In genomic region chr1:37866286-37866685, GRCm38 (mm10) we compare ENCODE assay signal across 8 mouse cellular contexts. TPM values are rescaled to one million over a fixed set of nuclear protein-coding genes. Genes with fewer than 3 reads are reported as not detected.
DNase-seq lines count a peak whose midpoint lies in the region; ATAC-seq and TF ChIP-seq lines count a peak whose summit lies in the region.

Gene Tsga10, minus strand, starts transcription at chr1:37866429.

- no peak for TF ChIP-seq CTCF in heart, adult 2 months (IDR thresholded peaks at IDR 0.05)
- no peak for TF ChIP-seq CTCF in stomach, postnatal 0 days (IDR thresholded peaks at IDR 0.05; ENCODE audit: low read depth)

- H3K79me2 ChIP-seq in heart, adult 2 months (replicated peaks; ENCODE audit: control insufficient read depth, insufficient read depth, low read length) = no peaks in the 10 kb centered on the region

- TF ChIP-seq EP300 in heart, adult 2 months (IDR thresholded peaks at IDR 0.05; ENCODE audit: insufficient read depth, low read depth, low read length) = no peak
- no peak for TF ChIP-seq EP300 in stomach, postnatal 0 days (optimal IDR thresholded peaks at IDR 0.05)

- no peak for TF ChIP-seq POLR2A in heart, adult 2 months (IDR thresholded peaks at IDR 0.05; ENCODE audit: insufficient read depth, low read depth, low read length)

- WGBS in heart, adult 2 months = 78% methylated on average over 6 of the region's 6 CpGs
- WGBS in forebrain, embryonic 15.5 days = 92% methylated on average over 6 of the region's 6 CpGs
- 80% methylated on average over 6 of the region's 6 CpGs for WGBS in limb, embryonic 15.5 days
- 83% methylated on average over 6 of the region's 6 CpGs for WGBS in stomach, postnatal 0 days

- intact Hi-C loops in heart, adult 2 months (cut with DNase I) = loop anchor here (2.0 kb wide), 1 partner anchor 187 kb away; no protein-coding TSS in a partner anchor

- peak within 1 kb of the TSS; percentile 86 for H3K4me2 ChIP-seq in forebrain, embryonic 15.5 days (replicated peaks)
- H3K4me2 ChIP-seq in limb, embryonic 15.5 days = peak within 1 kb of the TSS; percentile 80
- peak within 1 kb of the TSS; percentile 90 for H3K4me2 ChIP-seq in stomach, postnatal 0 days (replicated peaks; ENCODE audit: low read depth)

- no peaks in the 10 kb centered on the region for H3K4me1 ChIP-seq in heart, adult 2 months (ENCODE audit: control insufficient read depth, insufficient read depth, low read length)
- H3K4me1 ChIP-seq in forebrain, embryonic 15.5 days = peaks cover 13% of the 10 kb centered on the region
- 0 out of 2 replicates have a peak, but pooled peaks cover 4% of the 10 kb centered on the region for H3K4me1 ChIP-seq in limb, embryonic 15.5 days
- no peaks in the 10 kb centered on the region for H3K4me1 ChIP-seq in stomach, postnatal 0 days (replicated peaks; ENCODE audit: control insufficient read depth, insufficient read depth)

- no peaks in the 10 kb centered on the region for H3K36me3 ChIP-seq in heart, adult 2 months (ENCODE audit: control insufficient read depth, insufficient read depth, low read length)
- no peaks in the 10 kb centered on the region for H3K36me3 ChIP-seq in forebrain, embryonic 15.5 days
- no peaks in the 10 kb centered on the region for H3K36me3 ChIP-seq in limb, embryonic 15.5 days
- no peaks in the 10 kb centered on the region for H3K36me3 ChIP-seq in stomach, postnatal 0 days (ENCODE audit: control insufficient read depth, insufficient read depth, low read length)

- DNase-seq in heart, adult 2 months = no peak
- no peak for DNase-seq in heart, adult 18-20 months
- DNase-seq in CD4-positive helper T cell, adult 2 months (ENCODE audit: low read depth, low spot score) = peak; percentile 31
- DNase-seq in stomach, postnatal 0 days (ENCODE audit: low spot score) = no peak
- DNase-seq in urinary bladder, postnatal 36 days (ENCODE audit: low spot score in 2 of 2) = no peak
- no peak for DNase-seq in kidney, adult 8-10 months

- ATAC-seq in forebrain, embryonic 15.5 days (replicated peaks) = no peak
- ATAC-seq in limb, embryonic 15.5 days (ENCODE audit: insufficient number of reproducible peaks, low FRiP score, low TSS enrichment, low read depth) = no peak
- ATAC-seq in stomach, postnatal 0 days (ENCODE audit: low FRiP score, low TSS enrichment) = no peak

- H3K9ac ChIP-seq in heart, adult 2 months (ENCODE audit: low read depth, low read length) = peak within 1 kb of the TSS; percentile 72
- peak within 1 kb of the TSS; percentile 77 for H3K9ac ChIP-seq in forebrain, embryonic 15.5 days (replicated peaks)
- H3K9ac ChIP-seq in limb, embryonic 15.5 days = peak within 1 kb of the TSS; percentile 66
- H3K9ac ChIP-seq in stomach, postnatal 0 days (ENCODE audit: low read length) = peak within 1 kb of the TSS; percentile 67

- peak within 1 kb of the TSS; percentile 92 for H3K27ac ChIP-seq in heart, adult 2 months
- peak within 1 kb of the TSS; percentile 92 for H3K27ac ChIP-seq in forebrain, embryonic 15.5 days (replicated peaks)
- peak within 1 kb of the TSS; percentile 86 for H3K27ac ChIP-seq in limb, embryonic 15.5 days
- peak within 1 kb of the TSS; percentile 87 for H3K27ac ChIP-seq in stomach, postnatal 0 days (replicated peaks)

- H3K4me3 ChIP-seq in heart, adult 2 months = peak within 1 kb of the TSS; percentile 81
- H3K4me3 ChIP-seq in forebrain, embryonic 15.5 days = peak within 1 kb of the TSS; percentile 81
- H3K4me3 ChIP-seq in limb, embryonic 15.5 days = peak within 1 kb of the TSS; percentile 69
- H3K4me3 ChIP-seq in stomach, postnatal 0 days (ENCODE audit: low read depth, low read length) = peak within 1 kb of the TSS; percentile 63

- no peaks in the 10 kb centered on the region for H3K9me3 ChIP-seq in forebrain, embryonic 15.5 days
- H3K9me3 ChIP-seq in limb, embryonic 15.5 days = no peaks in the 10 kb centered on the region
- no peaks in the 10 kb centered on the region for H3K9me3 ChIP-seq in stomach, postnatal 0 days (ENCODE audit: control insufficient read depth, low read length)

- no peaks in the 10 kb centered on the region for H3K27me3 ChIP-seq in heart, adult 2 months (ENCODE audit: control insufficient read depth, insufficient read depth, low read length)
- peaks cover 13% of the 10 kb centered on the region; the same call in 1 of the 2 replicates for H3K27me3 ChIP-seq in forebrain, embryonic 15.5 days
- H3K27me3 ChIP-seq in limb, embryonic 15.5 days = no peaks in the 10 kb centered on the region
- H3K27me3 ChIP-seq in stomach, postnatal 0 days (ENCODE audit: control insufficient read depth, insufficient read depth, low read length) = no peaks in the 10 kb centered on the region

RNA-seq across cellular contexts. Expression of gene Tsga10, which starts in this region (rescaled TPM):
- total RNA-seq in heart, adult 2 months (2021) = 1 to 10 TPM; 3.7 to 4.1 TPM
- 0.80 and 1.6 TPM in 2 replicates for polyA plus RNA-seq in heart, adult 2 months (2012; rRNA removed)
- 1 to 10 TPM; 4.0 to 5.0 TPM for total RNA-seq in heart, adult 18-20 months (2021)
- 21.1 and 22.4 TPM in 2 replicates for polyA plus RNA-seq in forebrain, embryonic 15.5 days (2015; fragmentation: Nextera tagmentation; extraction: Ambion mirVana)
- polyA plus RNA-seq in limb, embryonic 15.5 days (2015; fragmentation: Nextera tagmentation; extraction: Ambion mirVana) = 5.7 and 5.8 TPM in 2 replicates
- polyA plus RNA-seq in stomach, postnatal 0 days (2015; fragmentation: Nextera tagmentation; extraction: Ambion mirVana) = 2.1 and 2.2 TPM in 2 replicates
